Mouse (Mus musculus) hindbrain, embryonic 13.5 days (tissue): ENCODE measurements at regions not wholly inside any gene's neighbourhood (a gene's known extent, or its start where the extent isn't known, plus 50 kb on each side); places are given as distances from the start of the nearest gene placed in this dataset.

Source experiments
- ATAC-seq: fragments of 200-750 bp; cut with Nextera tagmentation; 2 replicates; pipeline ENCODE4 v1.8.0; 2017; ENCODE audit warnings: moderate TSS enrichment; ENCODE audit not compliant: low FRiP score
- H3K27ac ChIP-seq: fragments of 300-500 bp; sonication (generic); 2 replicates; pipeline ENCODE4 v1.5.1; 2015; ENCODE audit warnings: inconsistent platforms, mild to moderate bottlenecking, moderate library complexity
- H3K27me3 ChIP-seq: fragments of 300-500 bp; sonication (generic); 2 replicates; pipeline ENCODE4 v1.6.1; 2015; ENCODE audit warnings: mild to moderate bottlenecking, inconsistent platforms
- H3K36me3 ChIP-seq: fragments of 300-500 bp; sonication (generic); 2 replicates; pipeline ENCODE4 v1.6.1; 2015; ENCODE audit warnings: mild to moderate bottlenecking, inconsistent platforms
- H3K4me1 ChIP-seq: fragments of 300-500 bp; sonication (generic); replicated peaks from 2 replicates; pipeline ENCODE4 v1.6.1; 2015; ENCODE audit warnings: inconsistent platforms
- H3K4me2 ChIP-seq: fragments of 300-500 bp; sonication (generic); 2 replicates; pipeline ENCODE4 v1.6.1; 2015; ENCODE audit warnings: inconsistent platforms, mild to moderate bottlenecking, moderate library complexity
- H3K4me3 ChIP-seq: fragments of 300-500 bp; sonication (generic); 2 replicates; pipeline ENCODE4 v1.5.1; 2015; ENCODE audit warnings: mild to moderate bottlenecking, inconsistent platforms
- H3K9ac ChIP-seq: fragments of 300-500 bp; sonication (generic); 2 replicates; pipeline ENCODE4 v1.6.1; 2015; ENCODE audit warnings: mild to moderate bottlenecking, inconsistent platforms
- H3K9me3 ChIP-seq: fragments of 300-500 bp; sonication (generic); 2 replicates; pipeline ENCODE4 v1.6.1; 2016; ENCODE audit warnings: inconsistent platforms
- WGBS: fragments of 180-500 bp; shearing (Covaris S2); methylation state at CpG from one replicate; pipeline ENCODE4 v1.1.7; 2015; 5-methylcytosine and 5-hydroxymethylcytosine counted together

- peaks cover 17% of the 10 kb centered on the region for H3K4me1 ChIP-seq
- H3K36me3 ChIP-seq = no peaks in the 10 kb centered on the region
- 91% methylated on average over 4 of the region's 4 CpGs for WGBS
- no peak overlapping the region for H3K4me2 ChIP-seq
- no peak overlapping the region for H3K9ac ChIP-seq
- no peak overlapping the region for H3K4me3 ChIP-seq
- no peak for ATAC-seq
- H3K27me3 ChIP-seq = peaks cover 7% of the 10 kb centered on the region; the same call in 1 of the 2 replicates
- H3K9me3 ChIP-seq = no peaks in the 10 kb centered on the region
- no peak overlapping the region for H3K27ac ChIP-seq
Observed at GRCm38 (mm10) chr1:90332531-90332930, 128.8 kb downstream of the Ackr3 start.

GRCm38 (mm10) chr1:90333676-90334430 lies 130.1 kb downstream of the Ackr3 start:
- H3K4me3 ChIP-seq = no peak overlapping the region
- no peak overlapping the region for H3K27ac ChIP-seq
- peaks cover 15% of the 10 kb centered on the region; the same call in 1 of the 2 replicates for H3K27me3 ChIP-seq
- H3K9ac ChIP-seq = no peak overlapping the region
- whole genome bisulfite sequencing = 91% methylated on average over 6 of the region's 6 CpGs
- no peaks in the 10 kb centered on the region for H3K36me3 ChIP-seq
- peaks cover 11% of the 10 kb centered on the region for H3K4me1 ChIP-seq
- ATAC-seq = no peak
- no peaks in the 10 kb centered on the region for H3K9me3 ChIP-seq
- no peak overlapping the region for H3K4me2 ChIP-seq

- Histone ChIP-seq H3K4me3 (no peak overlapping the region), H3K9ac (no peak overlapping the region), H3K27me3 (peaks cover 19% of the 10 kb centered on the region; the same call in 1 of the 2 replicates), H3K4me2 (0 out of 2 replicates have a peak overlapping the region, but pooled peaks have one; percentile 10), H3K36me3 (no peaks in the 10 kb centered on the region), H3K27ac (peak overlapping the region; percentile 48; the same call in 1 of the 2 replicates), H3K4me1 (peaks cover 11% of the 10 kb centered on the region), H3K9me3 (no peaks in the 10 kb centered on the region)
- WGBS = 44% methylated on average over 25 of the region's 25 CpGs
- ATAC-seq = peak; percentile 72; the same call in 1 of the 2 replicates
Observed at GRCm38 (mm10) chr1:90335001-90335747, 131.4 kb downstream of the Ackr3 start.

GRCm38 (mm10) chr1:90337876-90338316 lies 134.1 kb downstream of the Ackr3 start:
- no peaks in the 10 kb centered on the region for H3K36me3 ChIP-seq
- H3K4me1 ChIP-seq = peaks cover 15% of the 10 kb centered on the region
- no peak for ATAC-seq
- H3K4me3 ChIP-seq = no peak overlapping the region
- H3K27ac ChIP-seq = no peak overlapping the region
- 81% methylated on average over 12 of the region's 12 CpGs for WGBS
- H3K9me3 ChIP-seq = no peaks in the 10 kb centered on the region
- no peak overlapping the region for H3K4me2 ChIP-seq
- H3K9ac ChIP-seq = no peak overlapping the region
- H3K27me3 ChIP-seq = peaks cover 22% of the 10 kb centered on the region; the same call in 1 of the 2 replicates

GRCm38 (mm10) chr1:90342346-90342745 lies 138.6 kb downstream of the Ackr3 start:
- no peaks in the 10 kb centered on the region for H3K36me3 ChIP-seq
- H3K4me1 ChIP-seq = peaks cover 4% of the 10 kb centered on the region; the same call in 1 of the 2 replicates
- H3K4me3 ChIP-seq = no peak overlapping the region
- no peak overlapping the region for H3K27ac ChIP-seq
- H3K4me2 ChIP-seq = no peak overlapping the region
- no peaks in the 10 kb centered on the region for H3K9me3 ChIP-seq
- no peak overlapping the region for H3K9ac ChIP-seq
- no peak for ATAC-seq
- WGBS = 14% methylated on average over 1 of the region's 1 CpGs
- 0 out of 2 replicates have a peak, but pooled peaks cover 16% of the 10 kb centered on the region for H3K27me3 ChIP-seq

- Histone ChIP-seq H3K4me2 (no peak overlapping the region), H3K9ac (no peak overlapping the region), H3K36me3 (no peaks in the 10 kb centered on the region), H3K4me3 (no peak overlapping the region), H3K9me3 (no peaks in the 10 kb centered on the region), H3K4me1 (peaks cover 4% of the 10 kb centered on the region; the same call in 1 of the 2 replicates), H3K27ac (no peak overlapping the region), H3K27me3 (0 out of 2 replicates have a peak, but pooled peaks cover 11% of the 10 kb centered on the region)
- ATAC-seq = no peak
- 92% methylated on average over 2 of the region's 2 CpGs for WGBS
Observed at GRCm38 (mm10) chr1:90343492-90343891, 139.7 kb downstream of the Ackr3 start.

- no peak overlapping the region for H3K4me3 ChIP-seq
- H3K4me2 ChIP-seq = no peak overlapping the region
- ATAC-seq = no peak
- H3K27me3 ChIP-seq = no peaks in the 10 kb centered on the region
- H3K9ac ChIP-seq = no peak overlapping the region
- 81% methylated on average over 6 of the region's 6 CpGs for WGBS
- H3K9me3 ChIP-seq = no peaks in the 10 kb centered on the region
- no peak overlapping the region for H3K27ac ChIP-seq
- no peaks in the 10 kb centered on the region for H3K36me3 ChIP-seq
- peaks cover 4% of the 10 kb centered on the region; the same call in 1 of the 2 replicates for H3K4me1 ChIP-seq
Observed at GRCm38 (mm10) chr1:90347032-90347431, 143.3 kb downstream of the Ackr3 start.

- Histone ChIP-seq H3K9me3 (no peaks in the 10 kb centered on the region), H3K9ac (no peak overlapping the region), H3K27me3 (no peaks in the 10 kb centered on the region), H3K36me3 (no peaks in the 10 kb centered on the region), H3K4me3 (no peak overlapping the region), H3K27ac (no peak overlapping the region), H3K4me1 (peaks cover 9% of the 10 kb centered on the region; the same call in 1 of the 2 replicates), H3K4me2 (no peak overlapping the region)
- ATAC-seq = no peak
- 36% methylated on average over 6 of the region's 6 CpGs for WGBS
Observed at GRCm38 (mm10) chr1:90349611-90350010, 145.8 kb downstream of the Ackr3 start.

GRCm38 (mm10) chr1:90353325-90353724 lies 149.5 kb downstream of the Ackr3 start:
- H3K27ac ChIP-seq = no peak overlapping the region
- H3K4me2 ChIP-seq = no peak overlapping the region
- WGBS = 18% methylated on average over 7 of the region's 7 CpGs
- no peak for ATAC-seq
- H3K9ac ChIP-seq = no peak overlapping the region
- no peak overlapping the region for H3K4me3 ChIP-seq
- no peaks in the 10 kb centered on the region for H3K9me3 ChIP-seq
- peaks cover 9% of the 10 kb centered on the region; the same call in 1 of the 2 replicates for H3K4me1 ChIP-seq
- H3K27me3 ChIP-seq = no peaks in the 10 kb centered on the region
- H3K36me3 ChIP-seq = no peaks in the 10 kb centered on the region

- Histone ChIP-seq H3K27ac (no peak overlapping the region), H3K4me1 (peaks cover 9% of the 10 kb centered on the region; the same call in 1 of the 2 replicates), H3K9me3 (no peaks in the 10 kb centered on the region), H3K27me3 (no peaks in the 10 kb centered on the region), H3K4me2 (no peak overlapping the region), H3K36me3 (no peaks in the 10 kb centered on the region), H3K4me3 (no peak overlapping the region), H3K9ac (no peak overlapping the region)
- 88% methylated on average over 3 of the region's 3 CpGs for WGBS
- ATAC-seq = no peak
Observed at GRCm38 (mm10) chr1:90356567-90356966, 152.8 kb downstream of the Ackr3 start.

- ATAC-seq = no peak
- Histone ChIP-seq H3K4me1 (peaks cover 9% of the 10 kb centered on the region; the same call in 1 of the 2 replicates), H3K27me3 (no peaks in the 10 kb centered on the region), H3K9ac (no peak overlapping the region), H3K36me3 (no peaks in the 10 kb centered on the region), H3K27ac (no peak overlapping the region), H3K9me3 (no peaks in the 10 kb centered on the region), H3K4me2 (no peak overlapping the region), H3K4me3 (no peak overlapping the region)
Observed at GRCm38 (mm10) chr1:90357391-90357790, 153.6 kb downstream of the Ackr3 start.

GRCm38 (mm10) chr1:90358971-90359370 lies 155.2 kb downstream of the Ackr3 start:
- H3K4me2 ChIP-seq = no peak overlapping the region
- H3K27ac ChIP-seq = no peak overlapping the region
- no peak overlapping the region for H3K9ac ChIP-seq
- 0 out of 2 replicates have a peak, but pooled peaks cover 4% of the 10 kb centered on the region for H3K27me3 ChIP-seq
- no peaks in the 10 kb centered on the region for H3K4me1 ChIP-seq
- ATAC-seq = no peak
- no peaks in the 10 kb centered on the region for H3K36me3 ChIP-seq
- no peak overlapping the region for H3K4me3 ChIP-seq
- H3K9me3 ChIP-seq = no peaks in the 10 kb centered on the region
- 70% methylated on average over 2 of the region's 2 CpGs for WGBS
